Mouse (Mus musculus): ENCODE data around the gene Il17rd. TPM values are rescaled to one million over a fixed set of nuclear protein-coding genes. Genes with fewer than 3 reads are reported as not detected.

Gene Il17rd
- polyA plus RNA-seq, 1 experiment = 1.2 TPM

- 79% methylated on average over 5 of the region's 5 CpGs for WGBS
- DNase-seq = no peak
- Histone ChIP-seq H3K27ac (ENCODE audit: insufficient read depth, low read length) (no peak overlapping the region), H3K4me1 (ENCODE audit: control insufficient read depth, insufficient read depth, low read length) (no peaks in the 10 kb centered on the region), H3K27me3 (ENCODE audit: control insufficient read depth, insufficient read depth, low read length) (no peaks in the 10 kb centered on the region), H3K4me3 (replicated peaks; ENCODE audit: insufficient read depth, low read depth, low read length) (no peak overlapping the region)
- TF ChIP-seq POLR2A (IDR thresholded peaks at IDR 0.05; ENCODE audit: borderline replicate concordance, insufficient read depth, low read length) (no peak), CTCF (IDR thresholded peaks at IDR 0.05; ENCODE audit: borderline replicate concordance, insufficient read depth, low read depth, low read length) (no peak)
Observed at GRCm38 (mm10) chr14:27011561-27011960, 27.2 kb upstream of the Il17rd start.

- no peaks in the 10 kb centered on the region for H3K4me1 ChIP-seq (ENCODE audit: control insufficient read depth, insufficient read depth, low read length)
- TF ChIP-seq CTCF (IDR thresholded peaks at IDR 0.05; ENCODE audit: borderline replicate concordance, insufficient read depth, low read depth, low read length) (no peak), POLR2A (IDR thresholded peaks at IDR 0.05; ENCODE audit: borderline replicate concordance, insufficient read depth, low read length) (no peak)
- H3K4me3 ChIP-seq (replicated peaks; ENCODE audit: insufficient read depth, low read depth, low read length) = no peak overlapping the region
- DNase-seq = no peak
- H3K27me3 ChIP-seq (ENCODE audit: control insufficient read depth, insufficient read depth, low read length) = no peaks in the 10 kb centered on the region
- no peak overlapping the region for H3K27ac ChIP-seq (ENCODE audit: insufficient read depth, low read length)
- 81% methylated on average over 4 of the region's 4 CpGs for WGBS
Observed at GRCm38 (mm10) chr14:27013658-27014057, 25.1 kb upstream of the Il17rd start.

- H3K27ac ChIP-seq (ENCODE audit: insufficient read depth, low read length) = no peak overlapping the region
- 91% methylated on average over 2 of the region's 2 CpGs for WGBS
- DNase-seq = no peak
Observed at GRCm38 (mm10) chr14:27017936-27018335, 20.8 kb upstream of the Il17rd start.

GRCm38 (mm10) chr14:27019850-27020249 lies 18.9 kb upstream of the Il17rd start:
- Histone ChIP-seq H3K4me1 (ENCODE audit: control insufficient read depth, insufficient read depth, low read length) (no peaks in the 10 kb centered on the region), H3K27ac (ENCODE audit: insufficient read depth, low read length) (no peak overlapping the region), H3K4me3 (replicated peaks; ENCODE audit: insufficient read depth, low read depth, low read length) (no peak overlapping the region), H3K27me3 (ENCODE audit: control insufficient read depth, insufficient read depth, low read length) (no peaks in the 10 kb centered on the region)
- TF ChIP-seq POLR2A (IDR thresholded peaks at IDR 0.05; ENCODE audit: borderline replicate concordance, insufficient read depth, low read length) (no peak), CTCF (IDR thresholded peaks at IDR 0.05; ENCODE audit: borderline replicate concordance, insufficient read depth, low read depth, low read length) (no peak)
- DNase-seq = no peak
- WGBS = 46% methylated on average over 14 of the region's 14 CpGs

More at GRCm38 (mm10) chr14:27017936-27018335, 20.8 kb upstream of the Il17rd start:
- H3K4me1 ChIP-seq (ENCODE audit: control insufficient read depth, insufficient read depth, low read length) = no peaks in the 10 kb centered on the region
- no peak overlapping the region for H3K4me3 ChIP-seq (replicated peaks; ENCODE audit: insufficient read depth, low read depth, low read length)
- TF ChIP-seq POLR2A (IDR thresholded peaks at IDR 0.05; ENCODE audit: borderline replicate concordance, insufficient read depth, low read length) = no peak
- TF ChIP-seq CTCF (IDR thresholded peaks at IDR 0.05; ENCODE audit: borderline replicate concordance, insufficient read depth, low read depth, low read length) = no peak
- no peaks in the 10 kb centered on the region for H3K27me3 ChIP-seq (ENCODE audit: control insufficient read depth, insufficient read depth, low read length)

- TF ChIP-seq POLR2A (IDR thresholded peaks at IDR 0.05; ENCODE audit: borderline replicate concordance, insufficient read depth, low read length) (no peak), CTCF (IDR thresholded peaks at IDR 0.05; ENCODE audit: borderline replicate concordance, insufficient read depth, low read depth, low read length) (peak; percentile 62)
- Histone ChIP-seq H3K27ac (ENCODE audit: insufficient read depth, low read length) (no peak overlapping the region), H3K4me3 (replicated peaks; ENCODE audit: insufficient read depth, low read depth, low read length) (no peak overlapping the region), H3K4me1 (ENCODE audit: control insufficient read depth, insufficient read depth, low read length) (no peaks in the 10 kb centered on the region), H3K27me3 (ENCODE audit: control insufficient read depth, insufficient read depth, low read length) (no peaks in the 10 kb centered on the region)
- no peak for DNase-seq
- WGBS = 43% methylated on average over 11 of the region's 11 CpGs
Observed at GRCm38 (mm10) chr14:27022876-27023275, 15.9 kb upstream of the Il17rd start.

- Histone ChIP-seq H3K27ac (ENCODE audit: insufficient read depth, low read length) (no peak overlapping the region), H3K27me3 (ENCODE audit: control insufficient read depth, insufficient read depth, low read length) (no peaks in the 10 kb centered on the region), H3K4me3 (replicated peaks; ENCODE audit: insufficient read depth, low read depth, low read length) (no peak overlapping the region), H3K4me1 (ENCODE audit: control insufficient read depth, insufficient read depth, low read length) (no peaks in the 10 kb centered on the region)
- DNase-seq = no peak
- WGBS = 92% methylated on average over 4 of the region's 4 CpGs
- TF ChIP-seq POLR2A (IDR thresholded peaks at IDR 0.05; ENCODE audit: borderline replicate concordance, insufficient read depth, low read length) (no peak), CTCF (IDR thresholded peaks at IDR 0.05; ENCODE audit: borderline replicate concordance, insufficient read depth, low read depth, low read length) (no peak)
Observed at GRCm38 (mm10) chr14:27024664-27025063, 14.1 kb upstream of the Il17rd start.

GRCm38 (mm10) chr14:27029771-27030173 lies 9.0 kb upstream of the Il17rd start:
- H3K27ac ChIP-seq (ENCODE audit: insufficient read depth, low read length) = no peak overlapping the region
- H3K4me3 ChIP-seq (replicated peaks; ENCODE audit: insufficient read depth, low read depth, low read length) = no peak overlapping the region
- H3K4me1 ChIP-seq (ENCODE audit: control insufficient read depth, insufficient read depth, low read length) = no peaks in the 10 kb centered on the region
- TF ChIP-seq POLR2A (IDR thresholded peaks at IDR 0.05; ENCODE audit: borderline replicate concordance, insufficient read depth, low read length) = no peak
- TF ChIP-seq CTCF (IDR thresholded peaks at IDR 0.05; ENCODE audit: borderline replicate concordance, insufficient read depth, low read depth, low read length) = peak; percentile 79
- DNase-seq = peak; percentile 50 to 65
- WGBS = 3% methylated on average over 15 of the region's 15 CpGs
- no peaks in the 10 kb centered on the region for H3K27me3 ChIP-seq (ENCODE audit: control insufficient read depth, insufficient read depth, low read length)

GRCm38 (mm10) chr14:27031142-27031541 lies 7.6 kb upstream of the Il17rd start:
- H3K27me3 ChIP-seq (ENCODE audit: control insufficient read depth, insufficient read depth, low read length) = no peaks in the 10 kb centered on the region
- H3K4me1 ChIP-seq (ENCODE audit: control insufficient read depth, insufficient read depth, low read length) = no peaks in the 10 kb centered on the region
- DNase-seq = peak; percentile 12 to 18
- 32% methylated on average over 4 of the region's 4 CpGs for WGBS
- TF ChIP-seq CTCF (IDR thresholded peaks at IDR 0.05; ENCODE audit: borderline replicate concordance, insufficient read depth, low read depth, low read length) = peak; percentile 43; the same call in 1 of the 2 replicates
- TF ChIP-seq POLR2A (IDR thresholded peaks at IDR 0.05; ENCODE audit: borderline replicate concordance, insufficient read depth, low read length) = no peak
- no peak overlapping the region for H3K4me3 ChIP-seq (replicated peaks; ENCODE audit: insufficient read depth, low read depth, low read length)
- H3K27ac ChIP-seq (ENCODE audit: insufficient read depth, low read length) = no peak overlapping the region

All from cerebellum, adult 2 months (tissue).